Mouse (Mus musculus) midbrain, postnatal 0 days (tissue): Measurements from ENCODE around the gene Drc7. TPM values are rescaled to one million over a fixed set of nuclear protein-coding genes. Genes with fewer than 3 reads are reported as not detected.

ENCODE experiments used
- ATAC-seq: fragments of 200-750 bp; cut with Nextera tagmentation; 2 replicates; pipeline ENCODE4 v1.8.0; 2017; ENCODE audit warnings: moderate number of reproducible peaks, mild to moderate bottlenecking, moderate TSS enrichment, moderate library complexity; ENCODE audit not compliant: low FRiP score
- DNase-seq: peaks from one replicate; pipeline ENCODE4 v3.0.0-alpha.2; 2015; ENCODE audit warnings: low spot score
- H3K27ac ChIP-seq: fragments of 300-500 bp; sonication (generic); 2 replicates; pipeline ENCODE4 v1.5.1; 2014; ENCODE audit warnings: low read depth, mild to moderate bottlenecking, low read length, mixed read lengths
- H3K27me3 ChIP-seq: fragments of 300-500 bp; sonication (generic); 2 replicates; pipeline ENCODE4 v1.6.1; 2014; ENCODE audit warnings: low read length, control low read depth, mixed read lengths; ENCODE audit not compliant: insufficient read depth
- H3K36me3 ChIP-seq: fragments of 300-500 bp; sonication (generic); 2 replicates; pipeline ENCODE4 v1.6.1; 2014; ENCODE audit warnings: low read length, control low read depth, mixed read lengths; ENCODE audit not compliant: insufficient read depth
- H3K4me1 ChIP-seq: fragments of 300-500 bp; sonication (generic); 2 replicates; pipeline ENCODE4 v1.6.1; 2014; ENCODE audit warnings: mild to moderate bottlenecking, control low read depth, antibody characterized with exemption, low read length, mixed read lengths; ENCODE audit not compliant: insufficient read depth
- H3K4me2 ChIP-seq: fragments of 300-500 bp; sonication (generic); 2 replicates; pipeline ENCODE4 v1.6.1; 2014; ENCODE audit warnings: low read depth, mild to moderate bottlenecking, low read length, mixed read lengths; ENCODE audit not compliant: poor library complexity, severe bottlenecking
- H3K4me3 ChIP-seq: fragments of 300-500 bp; sonication (generic); 2 replicates; pipeline ENCODE4 v1.5.1; 2014; ENCODE audit warnings: low read depth, mild to moderate bottlenecking, low read length, moderate library complexity
- H3K9ac ChIP-seq: fragments of 300-500 bp; sonication (generic); replicated peaks from 2 replicates; pipeline ENCODE4 v1.6.1; 2014; ENCODE audit warnings: mild to moderate bottlenecking, low read length, moderate library complexity, mixed read lengths; ENCODE audit not compliant: poor library complexity, severe bottlenecking
- H3K9me3 ChIP-seq: fragments of 300-500 bp; sonication (generic); 2 replicates; pipeline ENCODE4 v1.6.1; 2016; ENCODE audit warnings: low read length, control low read depth
- CTCF ChIP-seq: IDR thresholded peaks from 2 replicates; pipeline ENCODE4 v1.5.1; 2016; ENCODE audit warnings: antibody characterized with exemption, mild to moderate bottlenecking
- WGBS: fragments of 180-500 bp; shearing (Covaris S2); extraction: QIAGEN DNeasy Blood & Tissue Kit; methylation state at CpG from one replicate; pipeline ENCODE4 v1.1.7; 2014; 5-methylcytosine and 5-hydroxymethylcytosine counted together
- polyA plus RNA-seq: library from polyadenylated mRNA; unstranded; fragments of >200 nt; fragmentation: Nextera tagmentation; extraction: Ambion mirVana; gene quantifications from 2 replicates; pipeline ENCODE4 v1.2.1, GENCODE M21; 2015
- total RNA-seq: library from RNA; depleted of rRNA; stranded (reverse); fragments of >200 nt; gene quantifications from 2 replicates; pipeline ENCODE4 v1.2.3, GENCODE M21; 2014; rRNA removed

The Drc7 gene
- total RNA-seq = 4.4 and 9.8 TPM in 2 replicates
- 2.8 and 3.6 TPM in 2 replicates for polyA plus RNA-seq

GRCm38 (mm10) chr8:95054927-95055510 is at the start of gene Drc7:
TSS of gene Drc7 (plus strand) at chr8:95055103.
- Histone ChIP-seq H3K27me3 (no peaks in the 10 kb centered on the region), H3K27ac (no peak within 1 kb of the TSS), H3K4me1 (no peaks in the 10 kb centered on the region), H3K4me3 (no peak within 1 kb of the TSS), H3K36me3 (no peaks in the 10 kb centered on the region), H3K9ac (no peak within 1 kb of the TSS), H3K4me2 (peak within 1 kb of the TSS; percentile 38), H3K9me3 (no peaks in the 10 kb centered on the region)
- ATAC-seq (peak; percentile 70), DNase-seq (peak; percentile 65)
- WGBS = 27% methylated on average over 2 of the region's 2 CpGs
- no peak for TF ChIP-seq CTCF

GRCm38 (mm10) chr8:95012442-95012919 is 42.4 kb upstream of the Drc7 start:
- Histone ChIP-seq H3K36me3 (peaks cover 73% of the 10 kb centered on the region), H3K9ac (no peak overlapping the region)
- no peak for ATAC-seq

GRCm38 (mm10) chr8:95015866-95016265 is 39.0 kb upstream of the Drc7 start:
- no peaks in the 10 kb centered on the region for H3K27me3 ChIP-seq
- no peaks in the 10 kb centered on the region for H3K4me1 ChIP-seq
- 79% methylated on average over 4 of the region's 4 CpGs for WGBS
- H3K4me3 ChIP-seq = no peak overlapping the region
- no peak overlapping the region for H3K9ac ChIP-seq
- DNase-seq (no peak), ATAC-seq (no peak)
- no peaks in the 10 kb centered on the region for H3K9me3 ChIP-seq
- H3K4me2 ChIP-seq = no peak overlapping the region
- H3K27ac ChIP-seq = no peak overlapping the region
- H3K36me3 ChIP-seq = peaks cover 39% of the 10 kb centered on the region
- no peak for TF ChIP-seq CTCF

More at GRCm38 (mm10) chr8:95012442-95012919, 42.4 kb upstream of the Drc7 start:
- Histone ChIP-seq H3K27me3 (no peaks in the 10 kb centered on the region), H3K4me3 (no peak overlapping the region), H3K27ac (no peak overlapping the region), H3K4me1 (no peaks in the 10 kb centered on the region), H3K9me3 (no peaks in the 10 kb centered on the region), H3K4me2 (no peak overlapping the region)
- no peak for DNase-seq
- 91% methylated on average over 15 of the region's 15 CpGs for WGBS
- TF ChIP-seq CTCF = no peak

- ATAC-seq = no peak
- WGBS = 61% methylated on average over 4 of the region's 4 CpGs
Observed at GRCm38 (mm10) chr8:95016684-95017083, 38.2 kb upstream of the Drc7 start.

GRCm38 (mm10) chr8:95017451-95017850 is 37.5 kb upstream of the Drc7 start, which contains the start of gene Adgrg3:
TSS of gene Adgrg3 (plus strand) at chr8:95017692.
- Histone ChIP-seq H3K4me3 (no peak within 1 kb of the TSS), H3K27me3 (no peaks in the 10 kb centered on the region), H3K9me3 (no peaks in the 10 kb centered on the region), H3K27ac (no peak within 1 kb of the TSS), H3K4me2 (no peak within 1 kb of the TSS), H3K9ac (0 out of 2 replicates have a peak within 1 kb of the TSS, but pooled peaks have one; percentile 4), H3K4me1 (no peaks in the 10 kb centered on the region), H3K36me3 (peaks cover 24% of the 10 kb centered on the region)
- DNase-seq (no peak), ATAC-seq (no peak)
- TF ChIP-seq CTCF = no peak
- 81% methylated on average over 11 of the region's 11 CpGs for WGBS

More at GRCm38 (mm10) chr8:95016684-95017083, 38.2 kb upstream of the Drc7 start:
- TF ChIP-seq CTCF = no peak
- Histone ChIP-seq H3K9me3 (no peaks in the 10 kb centered on the region), H3K4me1 (no peaks in the 10 kb centered on the region), H3K9ac (no peak overlapping the region), H3K36me3 (peaks cover 31% of the 10 kb centered on the region), H3K27ac (no peak overlapping the region), H3K4me3 (no peak overlapping the region), H3K4me2 (no peak overlapping the region), H3K27me3 (no peaks in the 10 kb centered on the region)
- DNase-seq = no peak

- WGBS = 95% methylated on average over 9 of the region's 9 CpGs
- no peak overlapping the region for H3K27ac ChIP-seq
- DNase-seq = no peak
- no peaks in the 10 kb centered on the region for H3K27me3 ChIP-seq
- no peak overlapping the region for H3K4me2 ChIP-seq
- H3K36me3 ChIP-seq = peaks cover 17% of the 10 kb centered on the region
- no peaks in the 10 kb centered on the region for H3K4me1 ChIP-seq
- no peak for ATAC-seq
- no peak overlapping the region for H3K9ac ChIP-seq
- no peaks in the 10 kb centered on the region for H3K9me3 ChIP-seq
- no peak overlapping the region for H3K4me3 ChIP-seq
- no peak for TF ChIP-seq CTCF
Observed at GRCm38 (mm10) chr8:95017969-95018635, 36.8 kb upstream of the Drc7 start.
